Mouse (Mus musculus) hindbrain, embryonic 10.5 days (tissue): ENCODE results near the gene Zfp426. TPM values are rescaled to one million over a fixed set of nuclear protein-coding genes. Genes with fewer than 3 reads are reported as not detected.

ENCODE experiments used
- DNase-seq: peaks from one replicate; pipeline ENCODE4 v3.0.0-alpha.2; 2017; ENCODE audit warnings: low spot score
- H3K27ac ChIP-seq: fragments of 300-500 bp; sonication (generic); 2 replicates; pipeline ENCODE4 v1.5.1; 2016; ENCODE audit warnings: mild to moderate bottlenecking, moderate library complexity
- H3K27me3 ChIP-seq: fragments of 300-500 bp; sonication (generic); 2 replicates; pipeline ENCODE4 v1.6.1; 2016; ENCODE audit warnings: mild to moderate bottlenecking; ENCODE audit not compliant: poor library complexity, insufficient read depth, severe bottlenecking
- H3K36me3 ChIP-seq: fragments of 300-500 bp; sonication (generic); 2 replicates; pipeline ENCODE4 v1.6.1; 2016; ENCODE audit warnings: mild to moderate bottlenecking, moderate library complexity
- H3K4me1 ChIP-seq: fragments of 300-500 bp; sonication (generic); replicated peaks from 2 replicates; pipeline ENCODE4 v1.6.1; 2016; ENCODE audit warnings: mild to moderate bottlenecking
- H3K4me3 ChIP-seq: fragments of 300-500 bp; sonication (generic); 2 replicates; pipeline ENCODE4 v1.5.1; 2016; ENCODE audit warnings: mild to moderate bottlenecking, moderate library complexity
- H3K9me3 ChIP-seq: fragments of 300-500 bp; sonication (generic); 2 replicates; pipeline ENCODE4 v1.6.1; 2016; ENCODE audit warnings: mild to moderate bottlenecking, moderate library complexity
- WGBS: fragments of 180-500 bp; shearing (Covaris S2); methylation state at CpG from one replicate; pipeline ENCODE4 v1.1.7; 2016; 5-methylcytosine and 5-hydroxymethylcytosine counted together
- polyA plus RNA-seq: library from polyadenylated mRNA; unstranded; fragments of >200 nt; fragmentation: Nextera tagmentation; extraction: Ambion mirVana; gene quantifications from 2 replicates; pipeline ENCODE4 v1.2.1, GENCODE M21; 2016

The Zfp426 gene
- polyA plus RNA-seq: 24.0 and 26.1 TPM in 2 replicates

DNA sequence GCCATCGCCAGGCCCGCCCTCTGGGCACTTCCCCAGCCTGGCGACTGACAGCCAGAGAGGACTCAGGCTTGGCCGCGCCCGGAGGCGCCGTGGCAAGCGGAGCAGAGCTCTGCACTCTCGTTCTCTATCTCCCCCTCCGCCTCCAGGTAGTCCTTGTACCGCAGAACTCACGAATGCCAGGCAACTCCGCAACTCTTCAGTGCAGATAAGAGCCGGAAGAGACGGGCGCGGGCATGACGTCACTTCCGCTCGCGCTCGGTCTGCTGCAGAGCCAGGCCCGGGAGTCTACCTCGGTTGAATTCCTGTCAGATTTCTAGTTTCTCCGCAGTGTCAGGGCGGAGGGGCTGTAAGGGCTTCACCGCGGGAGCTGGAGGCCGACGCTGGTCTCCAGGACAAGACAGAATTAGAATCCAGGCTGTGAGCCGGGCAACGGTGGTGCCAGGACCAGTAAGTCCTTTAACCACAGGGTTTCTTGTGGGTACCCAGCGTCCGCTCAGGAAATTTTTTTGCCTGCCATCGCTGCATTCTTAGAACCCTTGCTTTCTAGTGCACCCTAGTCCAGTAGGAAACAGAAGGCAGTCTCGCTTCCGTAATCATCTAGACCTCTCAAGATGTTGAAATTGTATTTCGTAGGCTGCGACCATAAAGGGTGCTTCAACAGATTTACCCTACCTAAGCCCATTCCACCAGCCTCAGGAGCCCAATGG is at the start of gene Zfp426:
Zfp426 (minus strand) TSS at position 220 of the 707 bp plus-strand sequence.
- WGBS: 2% methylated on average over 40 of the region's 40 CpGs
- Histone ChIP-seq H3K27ac (peak within 1 kb of the TSS; percentile 93), H3K27me3 (no peaks in the 10 kb centered on the region), H3K36me3 (peaks cover 57% of the 10 kb centered on the region), H3K9me3 (no peaks in the 10 kb centered on the region), H3K4me3 (peak within 1 kb of the TSS; percentile 85), H3K4me1 (peaks cover 27% of the 10 kb centered on the region)
- DNase-seq: peak; percentile 90

- Histone ChIP-seq H3K9me3 (no peaks in the 10 kb centered on the region), H3K4me3 (no peak overlapping the region), H3K27ac (no peak overlapping the region), H3K4me1 (no peaks in the 10 kb centered on the region), H3K27me3 (no peaks in the 10 kb centered on the region), H3K36me3 (no peaks in the 10 kb centered on the region)
- 84% methylated on average over 2 of the region's 2 CpGs for WGBS
- DNase-seq: no peak
These were observed 44.1 kb upstream of the Zfp426 start for GRCm38 (mm10) chr9:20536598-20536997.

GRCm38 (mm10) chr9:20534326-20534926 is 41.9 kb upstream of the Zfp426 start:
- no peak overlapping the region for H3K4me3 ChIP-seq
- no peaks in the 10 kb centered on the region for H3K36me3 ChIP-seq
- H3K9me3 ChIP-seq: no peaks in the 10 kb centered on the region
- no peak for DNase-seq
- no peak overlapping the region for H3K27ac ChIP-seq
- H3K4me1 ChIP-seq: no peaks in the 10 kb centered on the region
- 82% methylated on average over 8 of the region's 8 CpGs for WGBS
- no peaks in the 10 kb centered on the region for H3K27me3 ChIP-seq

GRCm38 (mm10) chr9:20521306-20521957 is 28.9 kb upstream of the Zfp426 start, which contains the start of gene Zfp266:
Zfp266 (minus strand) TSS chr9:20521417.
- under 1% methylated on average over 46 of the region's 46 CpGs for WGBS
- no peaks in the 10 kb centered on the region for H3K27me3 ChIP-seq
- H3K4me1 ChIP-seq: peaks cover 35% of the 10 kb centered on the region
- H3K36me3 ChIP-seq: peaks cover 31% of the 10 kb centered on the region
- no peaks in the 10 kb centered on the region for H3K9me3 ChIP-seq
- peak within 1 kb of the TSS; percentile 99 for H3K27ac ChIP-seq
- H3K4me3 ChIP-seq: peak within 1 kb of the TSS; percentile 94
- DNase-seq: peak; percentile 93

DNA sequence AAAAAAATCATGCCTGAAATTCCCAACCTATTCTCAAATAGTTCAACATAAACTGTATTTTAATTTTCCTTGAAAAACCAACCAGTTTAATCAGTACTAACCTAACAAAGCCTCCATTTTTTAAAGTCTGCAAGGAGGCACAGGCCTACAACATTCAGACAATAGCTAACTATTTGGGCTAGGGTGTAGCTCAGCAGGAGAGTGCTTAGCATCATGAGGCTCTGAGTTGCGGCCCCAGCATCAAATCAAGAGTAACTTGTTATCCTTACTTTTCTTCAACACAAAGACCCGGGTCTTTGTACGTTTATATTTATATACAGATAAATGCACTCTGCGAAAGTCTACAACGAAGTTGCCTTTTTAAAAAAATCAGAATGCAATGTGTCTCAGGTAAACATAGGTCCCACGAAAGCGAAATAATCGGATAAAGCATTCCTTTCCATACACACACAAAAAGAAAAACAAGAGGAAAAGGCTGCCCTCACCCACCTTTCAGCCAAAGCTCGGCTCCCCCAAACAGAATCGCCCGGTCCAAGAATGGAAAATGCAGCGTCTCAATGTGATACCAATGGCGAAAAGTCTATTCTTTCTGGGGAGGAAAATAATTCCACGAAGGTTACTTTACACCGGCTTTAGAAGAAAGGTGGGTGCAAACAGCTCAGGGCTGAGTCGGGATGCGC is 28.1 kb upstream of the Zfp426 start:
- H3K36me3 ChIP-seq: peaks cover 39% of the 10 kb centered on the region
- peak overlapping the region; percentile 99 for H3K27ac ChIP-seq
- no peaks in the 10 kb centered on the region for H3K9me3 ChIP-seq
- under 1% methylated on average over 17 of the region's 17 CpGs for WGBS
- H3K4me3 ChIP-seq: peak overlapping the region; percentile 94
- peak; percentile 28 for DNase-seq
- no peaks in the 10 kb centered on the region for H3K27me3 ChIP-seq
- peaks cover 35% of the 10 kb centered on the region for H3K4me1 ChIP-seq

- 26% methylated on average over 4 of the region's 4 CpGs for WGBS
- Histone ChIP-seq H3K9me3 (no peaks in the 10 kb centered on the region), H3K4me1 (peaks cover 35% of the 10 kb centered on the region), H3K27ac (peak overlapping the region; percentile 99), H3K27me3 (no peaks in the 10 kb centered on the region), H3K36me3 (peaks cover 46% of the 10 kb centered on the region), H3K4me3 (peak overlapping the region; percentile 94)
- peak; percentile 28 for DNase-seq
These were observed 27.4 kb upstream of the Zfp426 start for GRCm38 (mm10) chr9:20519949-20520348.

- 91% methylated on average over 4 of the region's 4 CpGs for WGBS
- peaks cover 59% of the 10 kb centered on the region for H3K36me3 ChIP-seq
- no peak for DNase-seq
These were observed 26.2 kb upstream of the Zfp426 start for GRCm38 (mm10) chr9:20518708-20519107.

DNA sequence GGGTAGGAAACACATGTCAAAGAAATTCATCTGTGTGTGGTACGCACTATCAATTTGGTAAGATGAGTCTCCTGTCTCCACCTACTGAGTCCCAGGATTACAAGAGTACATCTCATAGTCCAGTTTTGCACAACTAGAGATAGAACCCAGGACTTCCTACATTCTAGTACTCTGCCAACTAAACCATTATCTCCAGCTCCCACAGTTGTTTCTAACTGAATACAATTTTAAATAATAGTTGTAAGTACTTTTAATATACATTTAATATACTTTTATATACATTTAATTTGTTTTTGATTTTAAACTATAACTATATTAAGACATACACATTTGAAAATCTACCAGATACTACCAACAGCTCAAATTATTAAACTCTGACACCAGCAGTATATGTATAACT is 25.2 kb upstream of the Zfp426 start:
- H3K27ac ChIP-seq: no peak overlapping the region
- H3K9me3 ChIP-seq: no peaks in the 10 kb centered on the region
- DNase-seq: no peak
- H3K4me1 ChIP-seq: peaks cover 40% of the 10 kb centered on the region
- H3K36me3 ChIP-seq: peaks cover 68% of the 10 kb centered on the region
- WGBS: 92% methylated on average over 1 of the region's 1 CpGs
- H3K27me3 ChIP-seq: no peaks in the 10 kb centered on the region
- H3K4me3 ChIP-seq: no peak overlapping the region

More at GRCm38 (mm10) chr9:20518708-20519107, 26.2 kb upstream of the Zfp426 start:
- Histone ChIP-seq H3K27ac (no peak overlapping the region), H3K9me3 (no peaks in the 10 kb centered on the region), H3K4me3 (peak overlapping the region; percentile 94; the same call in 1 of the 2 replicates), H3K27me3 (no peaks in the 10 kb centered on the region), H3K4me1 (peaks cover 40% of the 10 kb centered on the region)

- WGBS: 91% methylated on average over 3 of the region's 3 CpGs
- no peaks in the 10 kb centered on the region for H3K27me3 ChIP-seq
- no peak overlapping the region for H3K4me3 ChIP-seq
- H3K36me3 ChIP-seq: peaks cover 98% of the 10 kb centered on the region
- no peak overlapping the region for H3K27ac ChIP-seq
- DNase-seq: no peak
- H3K4me1 ChIP-seq: peaks cover 22% of the 10 kb centered on the region
- H3K9me3 ChIP-seq: no peaks in the 10 kb centered on the region
These were observed 21.5 kb upstream of the Zfp426 start for GRCm38 (mm10) chr9:20514016-20514415.

DNA sequence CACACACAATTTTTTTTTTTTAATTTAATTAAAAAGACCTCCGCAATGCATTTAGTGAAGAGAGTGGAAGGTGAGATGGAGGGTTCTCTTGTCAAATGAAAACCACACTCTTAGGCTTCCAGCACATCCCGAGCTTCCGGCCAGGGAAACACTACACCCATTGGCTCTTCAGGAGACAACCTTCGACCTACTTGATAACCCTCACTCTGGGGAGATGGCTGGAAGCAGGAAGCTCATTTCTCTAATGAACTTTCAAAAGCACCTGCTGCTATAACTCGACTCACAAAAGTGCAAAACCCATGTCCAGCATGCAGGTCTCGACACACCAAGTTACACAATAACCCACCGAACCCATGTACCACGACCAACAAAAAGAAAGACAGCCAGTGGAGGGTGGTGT is 20.2 kb upstream of the Zfp426 start:
- Histone ChIP-seq H3K4me3 (no peak overlapping the region), H3K27me3 (no peaks in the 10 kb centered on the region), H3K27ac (no peak overlapping the region), H3K9me3 (no peaks in the 10 kb centered on the region), H3K36me3 (peaks cover 96% of the 10 kb centered on the region), H3K4me1 (peaks cover 10% of the 10 kb centered on the region; the same call in 1 of the 2 replicates)
- WGBS: 90% methylated on average over 8 of the region's 8 CpGs
- DNase-seq: no peak

GRCm38 (mm10) chr9:20511645-20512044 is 19.1 kb upstream of the Zfp426 start:
- peaks cover 96% of the 10 kb centered on the region for H3K36me3 ChIP-seq
- H3K27me3 ChIP-seq: no peaks in the 10 kb centered on the region
- no peak overlapping the region for H3K4me3 ChIP-seq
- no peak for DNase-seq
- 91% methylated on average over 4 of the region's 4 CpGs for WGBS
- H3K27ac ChIP-seq: no peak overlapping the region
- H3K9me3 ChIP-seq: no peaks in the 10 kb centered on the region
- H3K4me1 ChIP-seq: peaks cover 5% of the 10 kb centered on the region; the same call in 1 of the 2 replicates

- no peak overlapping the region for H3K4me3 ChIP-seq
- no peak for DNase-seq
- H3K4me1 ChIP-seq: peaks cover 5% of the 10 kb centered on the region; the same call in 1 of the 2 replicates
- H3K9me3 ChIP-seq: no peaks in the 10 kb centered on the region
- peaks cover 96% of the 10 kb centered on the region for H3K36me3 ChIP-seq
- no peaks in the 10 kb centered on the region for H3K27me3 ChIP-seq
- 80% methylated on average over 1 of the region's 1 CpGs for WGBS
- no peak overlapping the region for H3K27ac ChIP-seq
These were observed 17.8 kb upstream of the Zfp426 start for GRCm38 (mm10) chr9:20510346-20510745.
